Mouse (Mus musculus) lung, postnatal 0 days (tissue): ENCODE measurements around the gene Dusp18.

Source experiments
- CTCF ChIP-seq: IDR thresholded peaks from 2 replicates; pipeline ENCODE4 v1.5.1; 2016; ENCODE audit warnings: antibody characterized with exemption, mild to moderate bottlenecking
- EP300 ChIP-seq: IDR thresholded peaks from 2 replicates; pipeline ENCODE4 v1.6.1; 2016; ENCODE audit warnings: antibody characterized with exemption, mild to moderate bottlenecking, control low read depth

DNA sequence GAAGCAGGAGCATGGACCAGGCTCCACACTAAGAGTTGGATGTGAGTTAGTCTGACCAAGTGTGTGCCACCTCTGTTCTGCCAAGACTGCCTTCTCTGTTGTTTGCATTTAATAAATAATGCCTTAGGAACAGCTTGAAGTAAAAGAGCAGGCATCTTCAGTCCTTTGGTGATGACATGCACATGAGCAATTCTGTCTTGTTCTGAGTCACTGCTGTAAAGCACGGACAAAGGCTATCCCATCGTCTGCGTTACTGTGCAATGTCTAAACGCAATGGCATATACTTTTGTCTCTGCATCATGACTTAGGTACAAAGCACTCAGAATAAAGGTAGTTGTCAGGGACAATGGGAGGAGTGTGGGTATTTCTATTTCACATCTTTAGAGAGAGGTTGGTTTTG lies 35.3 kb upstream of the Dusp18 start:
- TF ChIP-seq CTCF, result no peak
- no peak for TF ChIP-seq EP300
